Mouse (Mus musculus) midbrain, embryonic 15.5 days (tissue): Measurements from ENCODE around the gene Tmem209. TPM values are rescaled to one million over a fixed set of nuclear protein-coding genes. Genes with fewer than 3 reads are reported as not detected.

ENCODE experiments used
- ATAC-seq: fragments of 200-750 bp; cut with Nextera tagmentation; replicated peaks from 2 replicates; pipeline ENCODE4 v1.8.0; 2017; ENCODE audit warnings: moderate TSS enrichment
- H3K27ac ChIP-seq: fragments of 300-500 bp; sonication (generic); 2 replicates; pipeline ENCODE4 v1.5.1; 2015; ENCODE audit warnings: mild to moderate bottlenecking, inconsistent platforms
- H3K27me3 ChIP-seq: fragments of 300-500 bp; sonication (generic); replicated peaks from 2 replicates; pipeline ENCODE4 v1.6.1; 2015; ENCODE audit warnings: inconsistent platforms
- H3K36me3 ChIP-seq: fragments of 300-500 bp; sonication (generic); replicated peaks from 2 replicates; pipeline ENCODE4 v1.6.1; 2015; ENCODE audit warnings: inconsistent platforms
- H3K4me1 ChIP-seq: fragments of 300-500 bp; sonication (generic); 2 replicates; pipeline ENCODE4 v1.6.1; 2015; ENCODE audit warnings: inconsistent platforms
- H3K4me2 ChIP-seq: fragments of 300-500 bp; sonication (generic); 2 replicates; pipeline ENCODE4 v1.6.1; 2015; ENCODE audit warnings: inconsistent platforms, mild to moderate bottlenecking, moderate library complexity
- H3K4me3 ChIP-seq: fragments of 300-500 bp; sonication (generic); 2 replicates; pipeline ENCODE4 v1.5.1; 2015; ENCODE audit warnings: mild to moderate bottlenecking, inconsistent platforms
- H3K9ac ChIP-seq: fragments of 300-500 bp; sonication (generic); 2 replicates; pipeline ENCODE4 v1.6.1; 2015; ENCODE audit warnings: mild to moderate bottlenecking, inconsistent platforms
- H3K9me3 ChIP-seq: fragments of 300-500 bp; sonication (generic); 2 replicates; pipeline ENCODE4 v1.6.1; 2016; ENCODE audit warnings: inconsistent platforms
- WGBS: fragments of 180-500 bp; shearing (Covaris S2); methylation state at CpG from one replicate; pipeline ENCODE4 v1.1.7; 2015; ENCODE audit warnings: mixed read lengths; 5-methylcytosine and 5-hydroxymethylcytosine counted together
- polyA plus RNA-seq: library from polyadenylated mRNA; unstranded; fragments of >200 nt; fragmentation: Nextera tagmentation; extraction: Ambion mirVana; gene quantifications from 2 replicates; pipeline ENCODE4 v1.2.1, GENCODE M21; 2015

Gene Tmem209
- 31.3 and 31.6 TPM in 2 replicates for polyA plus RNA-seq

DNA sequence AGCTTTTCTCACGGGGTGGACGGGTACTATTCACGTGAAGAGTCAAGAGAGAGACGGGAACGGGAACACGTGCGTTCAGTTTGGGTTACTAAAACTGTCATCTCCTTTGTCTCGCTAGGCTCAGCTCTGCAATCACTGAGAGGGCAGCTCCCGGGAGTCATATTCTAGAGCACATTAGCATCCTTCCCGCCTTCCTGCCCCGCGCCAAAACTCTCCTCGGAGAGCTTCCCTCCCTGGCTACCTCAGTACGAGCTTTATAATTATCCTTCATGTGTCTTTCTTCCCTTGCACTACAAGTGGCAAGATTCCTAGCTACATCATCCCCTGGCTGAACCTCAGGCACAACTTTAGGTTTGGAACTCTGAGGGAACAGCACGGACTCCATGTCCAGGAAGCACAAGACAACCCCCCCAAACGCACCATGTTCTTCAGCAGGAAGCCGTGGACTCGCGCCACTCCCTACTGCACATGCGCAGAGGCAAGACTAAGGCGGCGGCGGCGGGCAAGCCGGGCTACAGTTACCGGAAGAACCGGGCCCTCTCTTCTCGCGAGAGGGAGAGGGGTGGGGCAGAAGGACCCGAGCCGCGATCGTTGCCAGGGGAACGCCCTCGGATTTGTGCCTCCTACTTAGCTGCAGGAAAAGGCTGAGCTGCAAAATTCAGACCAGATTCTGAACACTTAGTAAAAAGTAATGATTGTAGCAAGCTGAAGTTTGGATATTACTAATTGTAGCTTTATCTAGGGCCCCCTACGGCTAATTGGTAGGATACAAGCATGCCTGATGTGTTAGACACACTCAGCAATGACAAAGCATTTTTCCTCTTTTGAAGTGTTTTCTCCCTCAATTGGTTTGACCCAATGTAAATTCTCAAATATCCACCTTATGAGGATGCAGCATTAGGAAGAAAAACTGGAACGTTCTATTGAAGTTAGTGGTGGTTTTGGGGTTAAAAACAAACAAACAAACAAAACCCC lies at the start of gene Tmem209, which contains the start of gene Ssmem1:
Tmem209 (minus strand) TSS at position 519 of the 975 bp plus-strand sequence.
Ssmem1 (plus strand) TSS at position 585 of the 975 bp plus-strand sequence.
- Histone ChIP-seq H3K9me3 (no peaks in the 10 kb centered on the region), H3K27ac (peak within 1 kb of the TSS; percentile 88), H3K4me3 (peak within 1 kb of the TSS; percentile 54), H3K4me2 (peak within 1 kb of the TSS; percentile 75), H3K36me3 (peaks cover 3% of the 10 kb centered on the region; the same call in 1 of the 2 replicates), H3K4me1 (peaks cover 7% of the 10 kb centered on the region), H3K9ac (peak within 1 kb of the TSS; percentile 57), H3K27me3 (no peaks in the 10 kb centered on the region)
- peak; percentile 99 for ATAC-seq
- WGBS, result under 1% methylated on average over 37 of the region's 37 CpGs

- no peak overlapping the region for H3K27ac ChIP-seq
- no peak overlapping the region for H3K9ac ChIP-seq
- no peaks in the 10 kb centered on the region for H3K27me3 ChIP-seq
- no peak overlapping the region for H3K4me2 ChIP-seq
- 19% methylated on average over 4 of the region's 9 CpGs for WGBS
- no peak overlapping the region for H3K4me3 ChIP-seq
- peaks cover 16% of the 10 kb centered on the region for H3K4me1 ChIP-seq
- H3K9me3 ChIP-seq, result no peaks in the 10 kb centered on the region
- no peaks in the 10 kb centered on the region for H3K36me3 ChIP-seq
- no peak for ATAC-seq
These were observed 46.5 kb upstream of the Tmem209 start for GRCm38 (mm10) chr6:30556080-30556479.

- no peak overlapping the region for H3K27ac ChIP-seq
- no peak for ATAC-seq
- H3K9me3 ChIP-seq, result no peaks in the 10 kb centered on the region
- H3K27me3 ChIP-seq, result no peaks in the 10 kb centered on the region
- peaks cover 16% of the 10 kb centered on the region for H3K4me1 ChIP-seq
- no peak overlapping the region for H3K4me2 ChIP-seq
- H3K4me3 ChIP-seq, result no peak overlapping the region
- no peak overlapping the region for H3K9ac ChIP-seq
- H3K36me3 ChIP-seq, result no peaks in the 10 kb centered on the region
- WGBS, result 91% methylated on average over 5 of the region's 5 CpGs
These were observed 45.1 kb upstream of the Tmem209 start for GRCm38 (mm10) chr6:30554621-30555170.

- 89% methylated on average over 5 of the region's 5 CpGs for WGBS
- Histone ChIP-seq H3K9ac (no peak overlapping the region), H3K27ac (no peak overlapping the region), H3K4me3 (no peak overlapping the region), H3K4me2 (no peak overlapping the region), H3K4me1 (peaks cover 22% of the 10 kb centered on the region), H3K36me3 (no peaks in the 10 kb centered on the region), H3K9me3 (no peaks in the 10 kb centered on the region), H3K27me3 (no peaks in the 10 kb centered on the region)
- no peak for ATAC-seq
These were observed 44.5 kb upstream of the Tmem209 start for GRCm38 (mm10) chr6:30554092-30554491.

GRCm38 (mm10) chr6:30553381-30554010 lies 43.9 kb upstream of the Tmem209 start:
- H3K4me2 ChIP-seq, result no peak overlapping the region
- no peak overlapping the region for H3K9ac ChIP-seq
- no peak overlapping the region for H3K27ac ChIP-seq
- no peaks in the 10 kb centered on the region for H3K27me3 ChIP-seq
- peaks cover 25% of the 10 kb centered on the region for H3K4me1 ChIP-seq
- no peak overlapping the region for H3K4me3 ChIP-seq
- no peaks in the 10 kb centered on the region for H3K9me3 ChIP-seq
- no peaks in the 10 kb centered on the region for H3K36me3 ChIP-seq
- ATAC-seq, result no peak
- 73% methylated on average over 7 of the region's 7 CpGs for WGBS

DNA sequence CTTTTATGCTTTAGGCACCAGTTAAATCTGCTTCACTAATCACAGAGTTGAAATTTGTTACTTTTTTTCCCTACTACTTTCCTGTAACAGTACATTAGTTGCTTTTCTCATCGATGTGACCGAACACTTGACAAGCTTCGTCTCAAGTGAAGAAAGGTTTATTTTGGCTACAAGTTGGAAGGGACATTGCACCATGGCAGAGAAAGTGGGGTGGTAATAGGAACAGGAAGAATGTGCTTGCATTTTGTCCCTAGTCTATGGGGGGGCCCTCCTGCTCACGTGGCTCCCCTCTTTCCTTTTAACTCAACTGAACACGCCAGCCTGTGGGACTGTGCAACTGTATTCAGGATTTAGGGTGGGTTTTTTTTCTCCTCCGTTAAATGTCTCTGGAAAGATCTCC lies 43.0 kb upstream of the Tmem209 start:
- H3K27ac ChIP-seq, result peak overlapping the region; percentile 88
- WGBS, result 49% methylated on average over 6 of the region's 6 CpGs
- no peaks in the 10 kb centered on the region for H3K36me3 ChIP-seq
- H3K9ac ChIP-seq, result no peak overlapping the region
- ATAC-seq, result no peak
- 0 out of 2 replicates have a peak overlapping the region, but pooled peaks have one; percentile 50 for H3K4me2 ChIP-seq
- H3K4me3 ChIP-seq, result no peak overlapping the region
- no peaks in the 10 kb centered on the region for H3K27me3 ChIP-seq
- no peaks in the 10 kb centered on the region for H3K9me3 ChIP-seq
- H3K4me1 ChIP-seq, result peaks cover 32% of the 10 kb centered on the region

DNA sequence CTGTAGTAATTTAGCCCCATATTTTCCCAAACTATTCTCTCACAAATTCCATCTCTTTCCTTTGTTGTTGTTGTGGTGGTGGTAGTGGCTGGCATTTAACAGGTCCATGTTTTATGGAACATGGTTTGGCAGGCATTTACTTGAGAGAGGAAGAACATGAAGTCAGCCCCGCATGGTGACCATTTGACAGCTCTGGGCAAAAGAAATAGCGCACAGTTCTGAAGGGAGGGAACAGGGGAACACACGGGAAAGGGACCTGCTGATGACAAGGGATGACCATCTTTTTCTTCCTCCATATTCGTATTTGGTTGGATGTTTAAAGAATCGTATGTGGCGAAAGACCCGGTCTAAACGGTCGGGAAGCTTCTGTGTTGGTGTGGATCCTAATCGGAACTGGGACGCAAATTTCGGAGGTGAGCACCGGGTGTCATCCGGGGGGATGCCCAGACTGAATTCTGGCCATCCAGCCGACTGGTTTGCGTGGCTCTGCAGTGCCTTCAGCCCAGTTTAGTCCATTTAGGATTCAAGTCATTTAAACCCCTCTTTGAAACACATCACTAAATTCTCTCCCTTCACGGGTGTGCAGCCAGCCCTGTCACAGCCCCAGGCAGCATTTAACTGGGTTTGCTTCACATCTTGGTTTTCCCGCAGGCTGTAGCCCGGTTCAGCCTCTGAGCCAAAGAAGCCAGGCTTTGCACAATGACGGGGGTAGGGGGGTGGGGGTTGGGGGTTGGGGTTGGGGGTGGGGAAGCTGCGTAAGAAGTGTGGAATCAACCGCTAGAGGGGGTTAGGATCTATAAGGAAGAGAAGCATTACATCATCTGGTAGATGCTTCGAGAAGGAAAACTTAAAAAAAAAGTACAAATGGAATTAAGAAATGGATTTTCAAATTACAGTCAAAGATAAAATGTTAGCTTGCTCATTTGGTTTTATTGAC lies 42.3 kb upstream of the Tmem209 start:
- Histone ChIP-seq H3K36me3 (no peaks in the 10 kb centered on the region), H3K9me3 (no peaks in the 10 kb centered on the region), H3K27ac (peak overlapping the region; percentile 88), H3K4me2 (peak overlapping the region; percentile 50), H3K9ac (peak overlapping the region; percentile 44), H3K4me3 (peak overlapping the region; percentile 23), H3K27me3 (no peaks in the 10 kb centered on the region), H3K4me1 (peaks cover 38% of the 10 kb centered on the region)
- peak; percentile 75 for ATAC-seq
- 9% methylated on average over 23 of the region's 23 CpGs for WGBS

GRCm38 (mm10) chr6:30551193-30551515 lies 41.6 kb upstream of the Tmem209 start:
- H3K9ac ChIP-seq, result no peak overlapping the region
- H3K36me3 ChIP-seq, result no peaks in the 10 kb centered on the region
- H3K27me3 ChIP-seq, result no peaks in the 10 kb centered on the region
- ATAC-seq, result no peak
- no peak overlapping the region for H3K4me3 ChIP-seq
- H3K27ac ChIP-seq, result peak overlapping the region; percentile 88
- no peaks in the 10 kb centered on the region for H3K9me3 ChIP-seq
- no peak overlapping the region for H3K4me2 ChIP-seq
- peaks cover 46% of the 10 kb centered on the region for H3K4me1 ChIP-seq

DNA sequence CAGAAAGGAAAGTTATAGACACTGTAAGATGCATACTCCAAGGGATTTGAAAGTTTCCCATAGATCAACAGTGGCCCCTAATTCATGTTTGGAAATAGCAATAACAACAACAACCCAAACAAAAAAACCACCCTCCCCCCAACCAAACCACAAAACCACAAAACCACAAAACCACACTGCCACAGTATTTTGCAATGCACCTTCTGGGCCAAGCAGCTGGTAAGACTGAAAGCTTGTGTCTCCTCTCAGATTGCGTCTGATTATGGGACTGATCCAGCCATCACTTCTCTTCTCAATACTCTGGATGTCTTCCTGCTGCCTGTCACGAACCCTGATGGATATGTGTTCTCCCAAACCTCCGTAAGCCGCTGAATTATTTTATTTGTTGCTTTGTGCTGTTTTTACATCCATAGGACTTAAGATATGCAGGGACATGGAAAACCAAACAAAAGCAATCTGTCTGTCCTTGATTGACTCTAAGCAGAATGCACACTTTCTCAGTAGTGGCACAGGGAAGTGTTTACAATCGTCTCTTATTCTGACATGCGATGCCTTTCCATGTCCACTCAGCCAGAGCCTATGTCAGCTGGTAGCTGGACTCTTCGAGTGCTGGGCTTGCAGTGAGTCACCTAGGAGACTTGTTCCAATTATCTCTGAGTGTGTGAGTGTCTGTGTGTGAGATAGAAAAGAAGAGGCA lies 41.1 kb upstream of the Tmem209 start:
- no peak for ATAC-seq
- H3K4me1 ChIP-seq, result peaks cover 51% of the 10 kb centered on the region
- H3K27ac ChIP-seq, result peak overlapping the region; percentile 88
- H3K4me2 ChIP-seq, result no peak overlapping the region
- H3K36me3 ChIP-seq, result no peaks in the 10 kb centered on the region
- H3K9ac ChIP-seq, result no peak overlapping the region
- no peaks in the 10 kb centered on the region for H3K9me3 ChIP-seq
- H3K27me3 ChIP-seq, result no peaks in the 10 kb centered on the region
- no peak overlapping the region for H3K4me3 ChIP-seq
- WGBS, result 47% methylated on average over 7 of the region's 7 CpGs

DNA sequence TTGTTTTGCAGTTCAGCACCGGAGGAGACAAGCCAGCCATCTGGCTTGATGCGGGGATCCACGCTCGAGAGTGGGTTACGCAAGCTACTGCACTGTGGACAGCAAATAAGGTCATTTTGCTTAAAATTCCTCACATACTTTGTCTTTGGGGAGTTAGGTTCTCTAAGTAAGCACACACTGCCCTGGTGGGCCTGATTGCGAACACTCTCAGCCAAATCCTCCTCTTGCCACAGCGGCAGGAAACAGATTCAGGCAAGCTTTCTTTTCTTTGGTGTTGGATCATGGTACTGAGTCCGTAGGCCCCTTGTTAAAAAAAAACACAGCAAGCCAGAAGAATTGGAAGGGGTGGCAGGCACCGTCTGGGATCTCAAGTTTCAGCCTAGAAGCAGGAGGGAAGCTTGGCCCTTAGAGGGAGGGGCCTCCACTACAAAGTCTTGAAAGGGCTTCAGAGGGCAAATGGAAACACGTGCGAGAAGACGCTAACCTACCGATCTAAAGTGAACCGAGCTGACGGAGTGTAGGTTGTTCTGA lies 39.7 kb upstream of the Tmem209 start:
- peaks cover 53% of the 10 kb centered on the region for H3K4me1 ChIP-seq
- H3K4me2 ChIP-seq, result 0 out of 2 replicates have a peak overlapping the region, but pooled peaks have one; percentile 3

More for the DNA sequence above, 39.7 kb upstream of the Tmem209 start:
- Histone ChIP-seq H3K9me3 (no peaks in the 10 kb centered on the region), H3K4me3 (no peak overlapping the region), H3K36me3 (no peaks in the 10 kb centered on the region), H3K27me3 (no peaks in the 10 kb centered on the region), H3K27ac (peak overlapping the region; percentile 66), H3K9ac (no peak overlapping the region)
- no peak for ATAC-seq
- WGBS, result 13% methylated on average over 15 of the region's 15 CpGs
